Mouse (Mus musculus): ENCODE results near the gene Capzb. TPM values are rescaled to one million over a fixed set of nuclear protein-coding genes. Genes with fewer than 3 reads are reported as not detected.

Gene Capzb
- total and polyA plus RNA-seq, 3 experiments = 86.4 to 388 (median 160) TPM

DNA sequence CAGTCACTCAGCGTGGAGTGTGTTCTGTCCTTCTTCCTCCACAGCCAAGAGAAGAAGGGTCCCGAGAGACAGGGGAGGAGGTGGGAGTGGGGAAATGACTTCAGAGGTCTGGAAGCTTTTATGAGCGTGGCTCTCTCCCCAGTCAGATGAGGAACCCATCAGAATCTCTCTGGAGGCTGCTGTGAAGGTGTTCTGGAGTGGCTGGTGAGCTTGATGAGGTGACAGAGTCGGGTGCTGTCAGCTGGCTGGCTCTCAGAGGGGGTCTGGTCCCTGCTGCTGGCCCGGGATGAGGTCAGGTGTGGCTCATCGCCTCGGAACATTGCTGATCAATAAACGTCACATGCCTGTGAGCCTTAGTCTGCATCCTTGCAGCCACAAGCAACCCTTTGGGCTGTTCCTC lies 25.6 kb upstream of the Capzb start:
- dilution Hi-C loops (cut with MboI; ENCODE audit: extremely low pct_ligation_motif_present, extremely low pct_unique_long_range_greater_than_20kb, low sequenced_read_pairs) (no loop called here), in situ Hi-C loops (cut with MboI; ENCODE audit: low pct_ligation_motif_present, low pct_unique_long_range_greater_than_20kb, low sequenced_read_pairs) (no loop called here)
- no peak for DNase-seq (ENCODE audit: extremely low read depth)
- Histone ChIP-seq H3K9ac (ENCODE audit: insufficient read depth, low read depth) (no peak overlapping the region), H3K4me1 (ENCODE audit: control insufficient read depth in 1 of 2, insufficient read depth in 2 of 2) (peaks cover 3 to 20% of the 10 kb centered on the region in 2 experiments; a peak in 3 of 4 replicates), H3K79me2 (replicated peaks; ENCODE audit: control insufficient read depth, extremely low read depth, insufficient read depth, poor library complexity, severe bottlenecking) (no peaks in the 10 kb centered on the region), H3K27me3 (replicated peaks) (no peaks in the 10 kb centered on the region), H3K27ac (ENCODE audit: insufficient read depth, low read depth) (no peak overlapping the region), H3K36me3 (replicated peaks in 1 of 2; ENCODE audit: control insufficient read depth in 1 of 2, insufficient read depth in 1 of 2, low read length in 1 of 2) (no peaks in the 10 kb centered on the region), H3K4me3 (replicated peaks in 1 of 3; ENCODE audit: low read depth in 2 of 3, low read length in 2 of 3, poor library complexity in 1 of 3) (no peak overlapping the region), H3K9me3 (replicated peaks; ENCODE audit: low read length) (no peaks in the 10 kb centered on the region), H3K4me2 (ENCODE audit: insufficient read depth, low read depth, poor library complexity, severe bottlenecking) (no peak overlapping the region)
- TF ChIP-seq ZKSCAN1 (IDR thresholded peaks at IDR 0.05; ENCODE audit: borderline replicate concordance, low read depth, low read length) (no peak), TBP (conservative IDR thresholded peaks at IDR 0.05; ENCODE audit: low read depth, low read length) (no peak), MYC (IDR thresholded peaks at IDR 0.05; ENCODE audit: low read depth, low read length) (no peak), MAX (IDR thresholded peaks at IDR 0.05; ENCODE audit: low read length) (no peak), POLR2AphosphoS2 (IDR thresholded peaks at IDR 0.05; ENCODE audit: low read depth, low read length) (no peak), USF2 (conservative IDR thresholded peaks at IDR 0.05; ENCODE audit: low read depth, low read length) (no peak), EP300 (IDR thresholded peaks at IDR 0.05; ENCODE audit: low read length) (no peak), CHD1 (IDR thresholded peaks at IDR 0.05; ENCODE audit: low read depth, low read length) (no peak), ZNF384 (IDR thresholded peaks at IDR 0.05; ENCODE audit: low read depth, low read length) (no peak), ETS1 (conservative IDR thresholded peaks at IDR 0.05; ENCODE audit: low read depth, low read length) (no peak), NELFE (IDR thresholded peaks at IDR 0.05; ENCODE audit: low read depth, low read length) (no peak), SIN3A (IDR thresholded peaks at IDR 0.05; ENCODE audit: low read length) (no peak), PAX5 (IDR thresholded peaks at IDR 0.05; ENCODE audit: low read length) (no peak), CTCF (conservative IDR thresholded peaks at IDR 0.05 in 1 of 2, IDR thresholded peaks at IDR 0.05 in 1 of 2; ENCODE audit: low read depth in 2 of 2, low read length in 2 of 2) (no peak)

DNA sequence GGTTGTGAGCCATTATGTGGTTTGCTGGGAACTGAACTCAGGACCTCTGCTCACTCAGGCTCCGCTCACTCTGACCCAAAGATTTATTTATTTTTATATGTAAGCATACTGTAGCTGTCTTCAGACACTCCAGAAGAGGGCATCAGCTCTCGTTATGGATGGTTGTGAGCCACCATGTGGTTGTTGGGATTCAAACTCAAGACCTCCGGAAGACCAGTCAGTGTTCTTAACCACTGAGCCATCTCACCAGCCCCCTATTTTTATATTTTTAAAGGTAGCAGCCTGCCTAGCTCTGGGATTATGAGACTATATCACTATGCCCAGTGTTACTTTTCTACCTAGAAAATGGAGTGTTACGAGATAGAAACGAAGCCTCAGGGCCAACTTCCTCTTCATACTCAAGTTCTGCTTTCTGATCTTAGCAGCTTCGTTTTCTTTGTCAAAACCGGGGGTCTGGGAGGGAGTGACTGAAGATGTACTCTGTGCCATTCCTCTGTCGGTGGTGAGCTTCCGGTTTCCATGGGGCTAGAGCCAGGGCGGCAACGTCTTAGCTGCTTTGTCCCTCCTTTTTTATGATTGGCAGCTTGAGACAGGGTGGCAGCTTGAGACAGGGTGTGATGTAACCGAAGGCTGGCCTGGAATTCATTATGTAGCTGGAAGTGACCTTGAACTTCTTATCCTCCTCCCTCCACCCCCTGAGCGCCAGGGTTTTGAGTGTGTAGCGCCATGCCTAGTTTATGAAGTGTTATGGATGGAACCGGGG lies 23.5 kb upstream of the Capzb start:
- DNase-seq (ENCODE audit: extremely low read depth) = peak; percentile 10
- no peak overlapping the region for H3K9ac ChIP-seq (ENCODE audit: insufficient read depth, low read depth)
- dilution Hi-C loops (cut with MboI; ENCODE audit: extremely low pct_ligation_motif_present, extremely low pct_unique_long_range_greater_than_20kb, low sequenced_read_pairs) = no loop called here
- H3K4me2 ChIP-seq (ENCODE audit: insufficient read depth, low read depth, poor library complexity, severe bottlenecking) = no peak overlapping the region
- H3K27ac ChIP-seq (ENCODE audit: insufficient read depth, low read depth) = no peak overlapping the region
- H3K9me3 ChIP-seq (replicated peaks; ENCODE audit: low read length) = no peaks in the 10 kb centered on the region
- in situ Hi-C loops (cut with MboI; ENCODE audit: low pct_ligation_motif_present, low pct_unique_long_range_greater_than_20kb, low sequenced_read_pairs) = no loop called here
- no peaks in the 10 kb centered on the region for H3K79me2 ChIP-seq (replicated peaks; ENCODE audit: control insufficient read depth, extremely low read depth, insufficient read depth, poor library complexity, severe bottlenecking)
- H3K4me3 ChIP-seq (replicated peaks in 1 of 3; ENCODE audit: low read depth in 2 of 3, low read length in 2 of 3, poor library complexity in 1 of 3) = no peak overlapping the region
- H3K4me1 ChIP-seq (ENCODE audit: control insufficient read depth in 1 of 2, insufficient read depth in 2 of 2) = peaks cover 3 to 20% of the 10 kb centered on the region in 2 experiments; a peak in 3 of 4 replicates
- no peaks in the 10 kb centered on the region for H3K27me3 ChIP-seq (replicated peaks)
- no peak for TF ChIP-seq SIN3A (IDR thresholded peaks at IDR 0.05; ENCODE audit: low read length)
- TF ChIP-seq SMC3 (IDR thresholded peaks at IDR 0.05; ENCODE audit: low read depth, low read length) = no peak
- TF ChIP-seq MYC (IDR thresholded peaks at IDR 0.05; ENCODE audit: low read depth, low read length) = 0 out of 2 replicates have a peak, but pooled peaks have one; percentile 37
- peak in 1 of 2 experiments; percentile 40; a peak in 2 of 4 replicates for TF ChIP-seq CTCF (conservative IDR thresholded peaks at IDR 0.05 in 1 of 2, IDR thresholded peaks at IDR 0.05 in 1 of 2; ENCODE audit: low read depth in 2 of 2, low read length in 2 of 2)
- TF ChIP-seq ZNF384 (IDR thresholded peaks at IDR 0.05; ENCODE audit: low read depth, low read length) = no peak
- no peak for TF ChIP-seq MXI1 (IDR thresholded peaks at IDR 0.05; ENCODE audit: low read depth, low read length)
- H3K36me3 ChIP-seq (replicated peaks in 1 of 2; ENCODE audit: control insufficient read depth in 1 of 2, insufficient read depth in 1 of 2, low read length in 1 of 2) = no peaks in the 10 kb centered on the region
